Mouse (Mus musculus) hematopoietic multipotent progenitor cell, adult 10-12 weeks (in vitro differentiated cells): ENCODE results near the gene Camk1. TPM values are rescaled to one million over a fixed set of nuclear protein-coding genes. Genes with fewer than 3 reads are reported as not detected.

Experiments used
- polyA plus RNA-seq: library from polyadenylated mRNA; stranded (reverse); fragments of >175 nt; gene quantifications from 2 replicates; pipeline ENCODE4 v1.2.3, GENCODE M21; 2012; ENCODE audit warnings: low replicate concordance

Gene Camk1
- 8.6 and 13.3 TPM in 2 replicates for polyA plus RNA-seq

GRCm38 (mm10) chr6:113343177-113344092, at the start of gene Camk1:
TSS of gene Camk1 (minus strand) at chr6:113343984.

GRCm38 (mm10) chr6:113388960-113389359, 45.2 kb upstream of the Camk1 start, which contains the start of gene Ttll3:
TSS of gene Ttll3 (plus strand) at chr6:113389260.

GRCm38 (mm10) chr6:113377496-113378385, 34.0 kb upstream of the Camk1 start, which contains the start of the genes Tada3 and Arpc4:
TSS of gene Tada3 (minus strand) at chr6:113377883.
TSS of gene Arpc4 (plus strand) at chr6:113378115.

GRCm38 (mm10) chr6:113326533-113327315, 17.1 kb downstream of the Camk1 start, which contains the start of gene Ogg1:
TSS of gene Ogg1 (plus strand) at chr6:113326972.

DNA sequence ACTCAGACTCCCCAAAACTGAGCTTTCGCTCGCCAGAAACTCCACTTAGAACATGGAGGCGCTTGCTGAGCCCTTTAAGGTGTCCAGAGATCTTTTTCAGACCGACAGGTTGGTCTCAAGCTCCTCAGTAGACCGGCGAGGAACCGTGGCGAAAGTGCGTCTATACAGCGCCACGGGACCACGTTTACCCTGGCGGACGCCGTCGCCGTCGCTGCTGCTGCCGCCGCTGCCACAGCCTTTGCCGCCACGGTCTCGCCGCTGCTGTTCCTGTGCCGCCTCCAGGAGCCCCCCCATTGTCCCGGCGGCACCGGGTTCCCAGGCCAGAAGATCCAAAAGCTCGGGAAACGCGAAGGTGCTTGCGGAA, 36.8 kb downstream of the Camk1 start, which contains the start of gene Brpf1:
Gene Brpf1, plus strand, starts transcription at position 152 of the 364 bp plus-strand sequence.

Other genes starting within 250 kb of the Camk1 start
- 0.16 and 0.20 TPM in 2 replicates for gene Lhfpl4, start 148.6 kb downstream of the Camk1 start, polyA plus RNA-seq
- 88.1 and 106 TPM in 2 replicates for gene Mtmr14, start 106.1 kb downstream of the Camk1 start, polyA plus RNA-seq
- 0.08 and 0.11 TPM in 2 replicates for gene Cpne9, start 61.7 kb downstream of the Camk1 start, polyA plus RNA-seq
- 36.5 and 95.3 TPM in 2 replicates for gene Brpf1, start 36.8 kb downstream of the Camk1 start, polyA plus RNA-seq
- 8.4 and 10.8 TPM in 2 replicates for gene Ogg1, start 17.0 kb downstream of the Camk1 start, polyA plus RNA-seq
- 44.8 and 81.1 TPM in 2 replicates for gene Tada3, start 33.9 kb upstream of the Camk1 start, polyA plus RNA-seq
- 255 and 685 TPM in 2 replicates for gene Arpc4, start 34.1 kb upstream of the Camk1 start, polyA plus RNA-seq
- 18.3 and 25.1 TPM in 2 replicates for gene Ttll3, start 45.3 kb upstream of the Camk1 start, polyA plus RNA-seq
- gene Rpusd3, start 75.4 kb upstream of the Camk1 start, polyA plus RNA-seq = 78.3 and 88.5 TPM in 2 replicates
- not detected in 2 replicates for gene Cidec, start 91.8 kb upstream of the Camk1 start, polyA plus RNA-seq
- gene Jagn1, start 98.6 kb upstream of the Camk1 start, polyA plus RNA-seq = 7.8 and 9.2 TPM in 2 replicates
- 0.45 and 1.00 TPM in 2 replicates for gene Il17re, start 114.5 kb upstream of the Camk1 start, polyA plus RNA-seq
- 0.68 and 1.3 TPM in 2 replicates for gene Il17rc, start 127.4 kb upstream of the Camk1 start, polyA plus RNA-seq
- 24.9 and 25.5 TPM in 2 replicates for gene Creld1, start 139.3 kb upstream of the Camk1 start, polyA plus RNA-seq
- gene Prrt3, start 157.9 kb upstream of the Camk1 start, polyA plus RNA-seq = 0.06 and 0.38 TPM in 2 replicates
- gene Emc3, start 187.7 kb upstream of the Camk1 start, polyA plus RNA-seq = 23.9 and 78.7 TPM in 2 replicates
- gene Fancd2, start 187.7 kb upstream of the Camk1 start, polyA plus RNA-seq = 0.29 and 0.49 TPM in 2 replicates